ENCODE assay signal across 10 mouse cellular contexts in genomic region chr6:137487443-137487842, GRCm38 (mm10).
DNase-seq lines count a peak whose midpoint lies in the region; ATAC-seq and TF ChIP-seq lines count a peak whose summit lies in the region.
"Had no signal": no experiment of that assay in that cellular context is flagged by ENCODE, and none has a peak within 500 bp of the region (broad histone marks: within the 10 kb centered on the region; RNA-seq: fewer than 3 reads in every experiment).

No protein-coding gene starts in this region.

- no peak overlapping the region for H3K4me3 ChIP-seq in liver, postnatal 0 days (ENCODE audit: low read depth, low read length)
- no peak overlapping the region for H3K4me3 ChIP-seq in liver, embryonic 12.5 days
- H3K4me3 ChIP-seq in embryonic facial prominence, embryonic 14.5 days (ENCODE audit: low read depth, low read length), result no peak overlapping the region
- no peak overlapping the region for H3K4me3 ChIP-seq in kidney, embryonic 16.5 days (ENCODE audit: low read length)
- H3K4me3 ChIP-seq in thymus, adult 2 months (ENCODE audit: control insufficient read depth, insufficient read depth, low read length), result no peak overlapping the region
- H3K4me3 ChIP-seq in forebrain, embryonic 14.5 days (ENCODE audit: low read depth, low read length), result no peak overlapping the region
- H3K4me3 ChIP-seq: embryonic facial prominence, embryonic 13.5 days had no signal

- no peaks in the 10 kb centered on the region for H3K36me3 ChIP-seq in liver, postnatal 0 days (replicated peaks; ENCODE audit: insufficient read depth, low read length)
- H3K36me3 ChIP-seq in liver, embryonic 12.5 days, result no peaks in the 10 kb centered on the region
- H3K36me3 ChIP-seq in embryonic facial prominence, embryonic 14.5 days (ENCODE audit: control insufficient read depth, insufficient read depth, low read length), result peaks cover 12% of the 10 kb centered on the region; the same call in 1 of the 2 replicates
- H3K36me3 ChIP-seq in kidney, embryonic 16.5 days (ENCODE audit: insufficient read depth, low read length), result no peaks in the 10 kb centered on the region
- H3K36me3 ChIP-seq in thymus, adult 2 months (ENCODE audit: control insufficient read depth, insufficient read depth, low read length), result no peaks in the 10 kb centered on the region
- no peaks in the 10 kb centered on the region for H3K36me3 ChIP-seq in forebrain, embryonic 14.5 days (ENCODE audit: control insufficient read depth, insufficient read depth, low read length)

- H3K27me3 ChIP-seq in liver, postnatal 0 days (ENCODE audit: insufficient read depth, low read length), result no peaks in the 10 kb centered on the region
- peaks cover 10% of the 10 kb centered on the region; the same call in 1 of the 2 replicates for H3K27me3 ChIP-seq in liver, embryonic 12.5 days (replicated peaks)
- H3K27me3 ChIP-seq in embryonic facial prominence, embryonic 14.5 days (replicated peaks; ENCODE audit: control insufficient read depth, insufficient read depth, low read length), result no peaks in the 10 kb centered on the region
- no peaks in the 10 kb centered on the region for H3K27me3 ChIP-seq in kidney, embryonic 16.5 days (ENCODE audit: insufficient read depth, low read length)
- H3K27me3 ChIP-seq in thymus, adult 2 months (ENCODE audit: control insufficient read depth, insufficient read depth, low read length), result no peaks in the 10 kb centered on the region
- H3K27me3 ChIP-seq in forebrain, embryonic 14.5 days (replicated peaks; ENCODE audit: control insufficient read depth, insufficient read depth, low read length), result no peaks in the 10 kb centered on the region
- H3K27me3 ChIP-seq: embryonic facial prominence, embryonic 13.5 days had no signal

- H3K4me2 ChIP-seq in liver, postnatal 0 days (ENCODE audit: low read depth, low read length), result no peak overlapping the region
- no peak overlapping the region for H3K4me2 ChIP-seq in liver, embryonic 12.5 days
- no peak overlapping the region for H3K4me2 ChIP-seq in embryonic facial prominence, embryonic 14.5 days (ENCODE audit: low read depth, low read length)
- no peak overlapping the region for H3K4me2 ChIP-seq in kidney, embryonic 16.5 days (replicated peaks; ENCODE audit: low read depth, low read length)
- no peak overlapping the region for H3K4me2 ChIP-seq in forebrain, embryonic 14.5 days (ENCODE audit: low read length)
- H3K4me2 ChIP-seq: embryonic facial prominence, embryonic 13.5 days had no signal

- WGBS in liver, postnatal 0 days (ENCODE audit: insufficient replicate concordance), result 63% methylated on average over 6 of the region's 6 CpGs
- 71% methylated on average over 6 of the region's 6 CpGs for WGBS in liver, embryonic 12.5 days (ENCODE audit: insufficient replicate concordance)
- 22% methylated on average over 6 of the region's 6 CpGs for WGBS in embryonic facial prominence, embryonic 14.5 days
- 48% methylated on average over 6 of the region's 6 CpGs for WGBS in kidney, embryonic 16.5 days
- 95% methylated on average over 6 of the region's 6 CpGs for WGBS in thymus, adult 2 months
- 74% methylated on average over 6 of the region's 6 CpGs for WGBS in forebrain, embryonic 14.5 days

- TF ChIP-seq CTCF in liver, postnatal 0 days (IDR thresholded peaks at IDR 0.05; ENCODE audit: low read depth), result no peak
- TF ChIP-seq CTCF in thymus, adult 2 months (IDR thresholded peaks at IDR 0.05; ENCODE audit: borderline replicate concordance, control insufficient read depth, extremely low read depth, insufficient read depth, low read length, poor library complexity), result no peak

- peak; percentile 23; the same call in 1 of the 2 replicates for TF ChIP-seq EP300 in liver, postnatal 0 days (IDR thresholded peaks at IDR 0.05; ENCODE audit: low read depth)

- H3K9ac ChIP-seq in liver, postnatal 0 days (replicated peaks), result no peak overlapping the region
- H3K9ac ChIP-seq in liver, embryonic 12.5 days, result no peak overlapping the region
- H3K9ac ChIP-seq in embryonic facial prominence, embryonic 14.5 days (ENCODE audit: low read depth, low read length), result no peak overlapping the region
- H3K9ac ChIP-seq in kidney, embryonic 16.5 days (replicated peaks; ENCODE audit: low read length), result no peak overlapping the region
- H3K9ac ChIP-seq in forebrain, embryonic 14.5 days (ENCODE audit: low read length), result no peak overlapping the region
- H3K9ac ChIP-seq: embryonic facial prominence, embryonic 13.5 days had no signal

- TF ChIP-seq POLR2A in thymus, adult 2 months (IDR thresholded peaks at IDR 0.05; ENCODE audit: control insufficient read depth, extremely low read depth, insufficient read depth, low read length, poor library complexity), result no peak

- ATAC-seq in liver, postnatal 0 days, result no peak
- ATAC-seq in liver, embryonic 12.5 days, result no peak
- ATAC-seq in embryonic facial prominence, embryonic 14.5 days (ENCODE audit: low read depth), result 0 out of 2 replicates have a peak, but pooled peaks have one; percentile 37
- ATAC-seq in kidney, embryonic 16.5 days (ENCODE audit: low FRiP score, low TSS enrichment), result peak; percentile 69; the same call in 1 of the 2 replicates
- ATAC-seq in forebrain, embryonic 14.5 days, result no peak

- no peaks in the 10 kb centered on the region for H3K9me3 ChIP-seq in liver, postnatal 0 days (ENCODE audit: low read length)
- H3K9me3 ChIP-seq in liver, embryonic 12.5 days (replicated peaks), result no peaks in the 10 kb centered on the region
- H3K9me3 ChIP-seq in embryonic facial prominence, embryonic 14.5 days (ENCODE audit: control insufficient read depth, low read length), result no peaks in the 10 kb centered on the region
- H3K9me3 ChIP-seq in kidney, embryonic 16.5 days (ENCODE audit: low read length), result no peaks in the 10 kb centered on the region
- H3K9me3 ChIP-seq in forebrain, embryonic 14.5 days (replicated peaks; ENCODE audit: control insufficient read depth, low read length), result no peaks in the 10 kb centered on the region
- H3K9me3 ChIP-seq: embryonic facial prominence, embryonic 13.5 days had no signal

- H3K4me1 ChIP-seq in liver, postnatal 0 days (ENCODE audit: insufficient read depth), result no peaks in the 10 kb centered on the region
- H3K4me1 ChIP-seq in liver, embryonic 12.5 days, result no peaks in the 10 kb centered on the region
- no peaks in the 10 kb centered on the region for H3K4me1 ChIP-seq in embryonic facial prominence, embryonic 14.5 days (ENCODE audit: control insufficient read depth, insufficient read depth, low read length)
- 0 out of 2 replicates have a peak, but pooled peaks cover 3% of the 10 kb centered on the region for H3K4me1 ChIP-seq in kidney, embryonic 16.5 days (ENCODE audit: insufficient read depth, low read length)
- H3K4me1 ChIP-seq in thymus, adult 2 months (replicated peaks; ENCODE audit: control insufficient read depth, insufficient read depth, low read length), result peaks cover 3% of the 10 kb centered on the region; the same call in 1 of the 2 replicates
- H3K4me1 ChIP-seq in forebrain, embryonic 14.5 days (ENCODE audit: control insufficient read depth, insufficient read depth, low read length), result no peaks in the 10 kb centered on the region
- H3K4me1 ChIP-seq: embryonic facial prominence, embryonic 13.5 days had no signal

- no peak for DNase-seq in liver, postnatal 0 days
- DNase-seq in embryonic facial prominence, embryonic 14.5 days (ENCODE audit: low spot score), result peak; percentile 11
- peak; percentile 68 for DNase-seq in skeletal muscle tissue, adult 2 months (ENCODE audit: low read depth, low spot score)
- DNase-seq in thymus, adult 2 months, result no peak
- DNase-seq in forebrain, embryonic 14.5 days (ENCODE audit: low spot score), result no peak
- DNase-seq in layer of hippocampus, adult 18-20 months (ENCODE audit: low spot score in 2 of 2), result no peak
- DNase-seq: midbrain, embryonic 14.5 days had no signal

- no peak overlapping the region for H3K27ac ChIP-seq in liver, postnatal 0 days (ENCODE audit: low read depth)
- H3K27ac ChIP-seq in liver, embryonic 12.5 days, result no peak overlapping the region
- H3K27ac ChIP-seq in embryonic facial prominence, embryonic 14.5 days (replicated peaks; ENCODE audit: low read depth, low read length), result no peak overlapping the region
- no peak overlapping the region for H3K27ac ChIP-seq in kidney, embryonic 16.5 days (ENCODE audit: low read length)
- H3K27ac ChIP-seq in thymus, adult 2 months (ENCODE audit: control insufficient read depth, insufficient read depth, low read length), result no peak overlapping the region
- no peak overlapping the region for H3K27ac ChIP-seq in forebrain, embryonic 14.5 days (ENCODE audit: low read depth, low read length)
- H3K27ac ChIP-seq: embryonic facial prominence, embryonic 13.5 days had no signal

Comparison
In these comparisons a context has a peak if more than half of its experiments do, and no peak if none do; other contexts are left out.
1. ATAC-seq: peak in embryonic facial prominence, embryonic 14.5 days (single experiment) and kidney, embryonic 16.5 days (single experiment); none in liver, postnatal 0 days (single experiment), liver, embryonic 12.5 days (single experiment) and forebrain, embryonic 14.5 days (single experiment).
2. DNase-seq: peak in embryonic facial prominence, embryonic 14.5 days (single experiment) and skeletal muscle tissue, adult 2 months (single experiment); none in liver, postnatal 0 days (single experiment), thymus, adult 2 months (single experiment), forebrain, embryonic 14.5 days (single experiment) and layer of hippocampus, adult 18-20 months (0 of 2).